Mouse (Mus musculus) brown adipose tissue, adult 24 weeks (tissue): ENCODE measurements around the gene Olfr987. TPM values are rescaled to one million over a fixed set of nuclear protein-coding genes. Genes with fewer than 3 reads are reported as not detected.
"Not testable (repeated sequence)": the region's sequence is repeated elsewhere in the genome, so short reads cannot be mapped to it uniquely, and the experiment has no call there.

Experiments
- H3K27ac ChIP-seq: fragments of 200-500 bp; replicated peaks from 2 replicates; pipeline ENCODE4 v1.5.1; 2012; ENCODE audit warnings: low read depth, mild to moderate bottlenecking, low read length
- H3K4me1 ChIP-seq: fragments of 200-500 bp; 2 replicates; pipeline ENCODE4 v1.6.1; 2012; ENCODE audit warnings: low read length, mixed read lengths; ENCODE audit not compliant: control insufficient read depth, insufficient read depth, insufficient read length
- H3K4me3 ChIP-seq: fragments of 200-500 bp; 2 replicates; pipeline ENCODE4 v1.5.1; 2012; ENCODE audit warnings: low read depth, mild to moderate bottlenecking, low read length, moderate library complexity; ENCODE audit not compliant: insufficient read depth
- polyA plus RNA-seq: library from polyadenylated mRNA; stranded (reverse); fragments of >200 nt; gene quantifications from 2 replicates; pipeline ENCODE4 v1.2.4, GENCODE M21; 2012; ENCODE audit not compliant: missing spikeins, insufficient read depth, insufficient read length

Olfr987 gene
- polyA plus RNA-seq = not detected in 2 replicates

DNA sequence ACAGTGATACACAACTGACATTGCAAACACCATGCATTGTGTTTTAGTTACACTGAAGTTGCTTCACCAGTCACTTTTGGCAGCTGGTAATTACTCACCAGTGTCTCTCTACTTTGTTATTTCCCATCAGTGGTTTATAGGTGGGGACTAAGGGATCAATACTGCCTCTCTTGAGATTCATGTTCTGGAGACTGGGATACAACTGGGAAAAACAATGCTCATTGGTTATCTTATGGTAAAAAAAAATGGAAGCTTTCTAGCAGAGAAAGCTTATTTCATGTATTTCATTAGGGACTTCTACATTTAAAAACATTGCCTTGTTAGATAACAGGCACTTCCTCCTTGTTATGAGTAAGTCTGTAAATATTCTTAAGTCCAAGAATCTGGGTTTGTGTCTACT lies at the start of gene Olfr987:
Gene Olfr987, minus strand, starts transcription at position 101 of the 400 bp plus-strand sequence.
- H3K4me3 ChIP-seq, H3K4me1 ChIP-seq, H3K27ac ChIP-seq: not testable (repeated sequence)

GRCm38 (mm10) chr2:85363127-85363526 lies 24.0 kb upstream of the Olfr987 start, which contains the start of gene Olfr988:
Olfr988 (minus strand) TSS chr2:85363227.
- H3K27ac ChIP-seq, H3K4me1 ChIP-seq, H3K4me3 ChIP-seq: not testable (repeated sequence)

- no peaks in the 10 kb centered on the region for H3K4me1 ChIP-seq
- no peak overlapping the region for H3K4me3 ChIP-seq
- no peak overlapping the region for H3K27ac ChIP-seq
Observed at GRCm38 (mm10) chr2:85339972-85340371, 857 bp upstream of the Olfr987 start.

GRCm38 (mm10) chr2:85319106-85319505 lies 20.0 kb downstream of the Olfr987 start:
- Histone ChIP-seq H3K4me1 (no peaks in the 10 kb centered on the region), H3K4me3 (no peak overlapping the region), H3K27ac (no peak overlapping the region)

DNA sequence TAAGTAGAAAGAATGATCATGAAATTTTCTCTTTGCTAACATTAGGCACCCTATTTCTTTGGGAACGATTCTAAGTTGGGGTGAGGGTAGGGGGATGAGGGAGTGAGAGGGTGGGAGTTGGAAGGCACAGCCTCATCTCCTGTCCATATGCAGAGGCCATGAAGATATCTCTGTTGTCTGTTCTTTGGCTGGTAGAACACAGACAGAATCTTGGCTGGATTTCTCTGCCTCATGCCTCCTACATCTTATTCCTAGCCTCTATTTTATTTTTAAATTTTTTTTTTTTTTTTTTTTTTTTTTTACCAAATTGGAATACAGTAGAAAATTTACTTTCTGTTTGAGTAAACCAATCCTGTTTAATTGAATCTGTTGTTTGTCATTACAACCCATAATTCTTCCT lies 53.7 kb downstream of the Olfr987 start:
- peak overlapping the region; percentile 77 for H3K27ac ChIP-seq

GRCm38 (mm10) chr2:85284626-85285025 lies 54.5 kb downstream of the Olfr987 start:
- H3K4me1 ChIP-seq = peaks cover 7% of the 10 kb centered on the region; the same call in 1 of the 2 replicates
- peak overlapping the region; percentile 92 for H3K27ac ChIP-seq
- no peak overlapping the region for H3K4me3 ChIP-seq

More for the DNA sequence above, 53.7 kb downstream of the Olfr987 start:
- Histone ChIP-seq H3K4me1 (peaks cover 7% of the 10 kb centered on the region; the same call in 1 of the 2 replicates), H3K4me3 (no peak overlapping the region)

- no peak overlapping the region for H3K4me3 ChIP-seq
- H3K27ac ChIP-seq = peak overlapping the region; percentile 92
- H3K4me1 ChIP-seq = peaks cover 7% of the 10 kb centered on the region; the same call in 1 of the 2 replicates
Observed at GRCm38 (mm10) chr2:85283631-85284466, 55.3 kb downstream of the Olfr987 start.

- H3K4me3 ChIP-seq = no peak overlapping the region
- H3K4me1 ChIP-seq = peaks cover 10% of the 10 kb centered on the region; the same call in 1 of the 2 replicates
- H3K27ac ChIP-seq = no peak overlapping the region
Observed at GRCm38 (mm10) chr2:85281023-85281422, 58.1 kb downstream of the Olfr987 start.

Other genes starting within 250 kb of the Olfr987 start
- gene Aplnr, start 203.1 kb downstream of the Olfr987 start, polyA plus RNA-seq = 6.1 and 16.7 TPM in 2 replicates
- gene Lrrc55, start 142.1 kb downstream of the Olfr987 start, polyA plus RNA-seq = 0.38 and 0.79 TPM in 2 replicates
- gene Olfr988, start 23.9 kb upstream of the Olfr987 start, polyA plus RNA-seq = not detected in 2 replicates
- gene Olfr992, start 70.2 kb upstream of the Olfr987 start, polyA plus RNA-seq = not detected in 2 replicates
- not detected in 2 replicates for gene Olfr993, start 75.6 kb upstream of the Olfr987 start, polyA plus RNA-seq
- gene Olfr994, start 97.1 kb upstream of the Olfr987 start, polyA plus RNA-seq = not detected in 2 replicates
- not detected in 2 replicates for gene Olfr995, start 104.3 kb upstream of the Olfr987 start, polyA plus RNA-seq
- gene 4833423E24Rik, start 179.7 kb upstream of the Olfr987 start, polyA plus RNA-seq = not detected in 2 replicates
- gene Olfr996, start 239.9 kb upstream of the Olfr987 start, polyA plus RNA-seq = not detected in 2 replicates
- gene Olfr998, start 249.6 kb upstream of the Olfr987 start, polyA plus RNA-seq = not detected in 2 replicates